ENCODE assay signal across 22 mouse cellular contexts in genomic region chr6:101874894-101875293, GRCm38 (mm10).
"Had no signal": no experiment of that assay in that cellular context is flagged by ENCODE, and none has a peak within 500 bp of the region (broad histone marks: within the 10 kb centered on the region; RNA-seq: fewer than 3 reads in every experiment).

No protein-coding gene starts in this region.

- DNase-seq: kidney, adult 18-20 months; kidney, adult 9 months; kidney, postnatal 14 days; kidney, postnatal 4 days; left cerebral cortex, postnatal 4 days; lung, adult 18-20 months; right cerebral cortex, adult 18-20 months; right cerebral cortex, postnatal 14 days; right cerebral cortex, postnatal 4 days; thymus, adult 2 months; thymus, postnatal 14 days; thymus, postnatal 4 days had no signal

- H3K4me2 ChIP-seq: limb, embryonic 12.5 days; limb, embryonic 15.5 days; liver, embryonic 11.5 days; liver, embryonic 15.5 days; midbrain, embryonic 12.5 days; midbrain, embryonic 15.5 days; neural tube, embryonic 12.5 days; neural tube, embryonic 15.5 days had no signal

- H3K4me1 ChIP-seq: limb, embryonic 12.5 days; limb, embryonic 15.5 days; liver, embryonic 15.5 days; midbrain, embryonic 12.5 days; midbrain, embryonic 15.5 days; neural tube, embryonic 12.5 days had no signal

- H3K27ac ChIP-seq: limb, embryonic 12.5 days; limb, embryonic 15.5 days; liver, embryonic 15.5 days; macrophage; midbrain, embryonic 12.5 days; midbrain, embryonic 15.5 days; neural tube, embryonic 12.5 days; neural tube, embryonic 15.5 days had no signal

- H3K4me3 ChIP-seq: limb, embryonic 12.5 days; limb, embryonic 15.5 days; liver, embryonic 15.5 days; midbrain, embryonic 12.5 days; midbrain, embryonic 15.5 days; neural tube, embryonic 12.5 days; neural tube, embryonic 15.5 days had no signal

- H3K9me3 ChIP-seq: limb, embryonic 12.5 days; limb, embryonic 15.5 days; liver, embryonic 15.5 days; midbrain, embryonic 12.5 days; midbrain, embryonic 15.5 days; neural tube, embryonic 12.5 days; neural tube, embryonic 15.5 days had no signal

- H3K27me3 ChIP-seq: limb, embryonic 12.5 days; limb, embryonic 15.5 days; liver, embryonic 15.5 days; midbrain, embryonic 12.5 days; midbrain, embryonic 15.5 days; neural tube, embryonic 12.5 days; neural tube, embryonic 15.5 days had no signal

- H3K36me3 ChIP-seq: limb, embryonic 12.5 days; limb, embryonic 15.5 days; liver, embryonic 15.5 days; midbrain, embryonic 12.5 days; midbrain, embryonic 15.5 days; neural tube, embryonic 12.5 days; neural tube, embryonic 15.5 days had no signal

- ATAC-seq: intestine, embryonic 16.5 days; midbrain, embryonic 15.5 days had no signal

- H3K9ac ChIP-seq: limb, embryonic 12.5 days; limb, embryonic 15.5 days; liver, embryonic 15.5 days; midbrain, embryonic 12.5 days; midbrain, embryonic 15.5 days; neural tube, embryonic 12.5 days; neural tube, embryonic 15.5 days had no signal
